Mouse (Mus musculus) CH12.LX (cell line): ENCODE measurements around the gene Usp6nl. TPM values are rescaled to one million over a fixed set of nuclear protein-coding genes. Genes with fewer than 3 reads are reported as not detected.

Experiments
- DNase-seq: peaks from one replicate; pipeline ENCODE4 v3.0.0-alpha.2; 2013; ENCODE audit errors: extremely low read depth
- H3K27ac ChIP-seq: 2 replicates; pipeline ENCODE4 v1.5.1; 2012; ENCODE audit warnings: low read depth, mild to moderate bottlenecking, control low read depth, moderate library complexity; ENCODE audit not compliant: insufficient read depth
- H3K27me3 ChIP-seq: replicated peaks from 2 replicates; pipeline ENCODE3; 2012; ENCODE audit warnings: inconsistent platforms
- H3K36me3 ChIP-seq, 2 experiments: replicated peaks in 1 of 2; 2 replicates each; pipeline versions ENCODE3 to v1.6.1; 2012; ENCODE audit warnings: inconsistent platforms in 1 of 2, low read length in 1 of 2, mild to moderate bottlenecking in 1 of 2, mixed read lengths in 1 of 2, moderate library complexity in 1 of 2; ENCODE audit not compliant: control insufficient read depth in 1 of 2, insufficient read depth in 1 of 2
- H3K4me1 ChIP-seq, 2 experiments: 2 replicates each; pipeline ENCODE4 v1.6.1; 2012; ENCODE audit warnings: inconsistent platforms in 1 of 2, moderate library complexity in 1 of 2; ENCODE audit not compliant: insufficient read depth in 2 of 2, control insufficient read depth in 1 of 2
- H3K4me2 ChIP-seq: 2 replicates; pipeline ENCODE4 v1.6.1; 2012; ENCODE audit warnings: low read depth, mild to moderate bottlenecking, control low read depth; ENCODE audit not compliant: poor library complexity, insufficient read depth, severe bottlenecking
- H3K4me3 ChIP-seq, 3 experiments: fragments of 150-350 bp in 1 of 3; sonication (generic) in 1 of 3; replicated peaks in 1 of 3; 2 replicates each; pipeline versions ENCODE3 to v1.5.1; 2011 to 2012; ENCODE audit warnings: low read depth in 2 of 3, low read length in 2 of 3, mild to moderate bottlenecking in 2 of 3, moderate library complexity in 2 of 3, control low read depth in 1 of 3, improper control_type of control experiment in 1 of 3, inconsistent platforms in 1 of 3, mixed read lengths in 1 of 3; ENCODE audit not compliant: poor library complexity in 1 of 3
- H3K79me2 ChIP-seq: replicated peaks from 2 replicates; pipeline ENCODE4 v1.6.1; 2012; ENCODE audit warnings: mild to moderate bottlenecking, moderate library complexity; ENCODE audit not compliant: control insufficient read depth, poor library complexity, insufficient read depth, severe bottlenecking; ENCODE audit errors: extremely low read depth
- H3K9ac ChIP-seq: 2 replicates; pipeline ENCODE4 v1.6.1; 2012; ENCODE audit warnings: low read depth, mild to moderate bottlenecking, control low read depth, moderate library complexity; ENCODE audit not compliant: insufficient read depth
- H3K9me3 ChIP-seq: replicated peaks from 2 replicates; pipeline ENCODE3; 2012; ENCODE audit warnings: low read length, inconsistent platforms, mixed read lengths
- CHD1 ChIP-seq: IDR thresholded peaks from 2 replicates; pipeline ENCODE4 v1.6.1; 2012; ENCODE audit warnings: low read depth, low read length, improper control_type of control experiment, inconsistent platforms
- CHD2 ChIP-seq: IDR thresholded peaks from 2 replicates; pipeline ENCODE4 v1.6.1; 2011; ENCODE audit warnings: low read length, improper control_type of control experiment
- ELF1 ChIP-seq: IDR thresholded peaks from 2 replicates; pipeline ENCODE4 v1.6.1; 2014; ENCODE audit warnings: low read depth, mild to moderate bottlenecking, inconsistent platforms, low read length, improper control_type of control experiment
- GABPA ChIP-seq: IDR thresholded peaks from 2 replicates; pipeline ENCODE4 v1.6.1; 2012; ENCODE audit warnings: low read depth, low read length, improper control_type of control experiment, inconsistent platforms; ENCODE audit not compliant: insufficient replicate concordance
- HCFC1 ChIP-seq: IDR thresholded peaks from 2 replicates; pipeline ENCODE4 v1.6.1; 2012; ENCODE audit warnings: low read depth, mild to moderate bottlenecking, inconsistent platforms, low read length, improper control_type of control experiment
- JUN ChIP-seq: IDR thresholded peaks from 2 replicates; pipeline ENCODE4 v1.6.1; 2011; ENCODE audit warnings: low read depth, mild to moderate bottlenecking, low read length, improper control_type of control experiment, moderate library complexity; ENCODE audit not compliant: insufficient read depth
- MAFK ChIP-seq: IDR thresholded peaks from 2 replicates; pipeline ENCODE4 v1.6.1; 2011; ENCODE audit warnings: low read length, improper control_type of control experiment; ENCODE audit not compliant: insufficient replicate concordance
- MAX ChIP-seq: IDR thresholded peaks from 2 replicates; pipeline ENCODE4 v1.6.1; 2011; ENCODE audit warnings: low read length, improper control_type of control experiment
- POLR2AphosphoS2 ChIP-seq: IDR thresholded peaks from 2 replicates; pipeline ENCODE4 v1.6.1; 2011; ENCODE audit warnings: low read depth, low read length, improper control_type of control experiment
- SMC3 ChIP-seq: IDR thresholded peaks from 2 replicates; pipeline ENCODE4 v1.6.1; 2011; ENCODE audit warnings: low read depth, low read length, improper control_type of control experiment
- TBP ChIP-seq: conservative IDR thresholded peaks from 2 replicates; pipeline ENCODE4 v1.6.1; 2011; ENCODE audit warnings: low read depth, low read length, improper control_type of control experiment
- ZKSCAN1 ChIP-seq: IDR thresholded peaks from 2 replicates; pipeline ENCODE4 v1.6.1; 2012; ENCODE audit warnings: low read depth, inconsistent platforms, low read length, improper control_type of control experiment, borderline replicate concordance
- ZNF384 ChIP-seq: IDR thresholded peaks from 2 replicates; pipeline ENCODE4 v1.6.1; 2012; ENCODE audit warnings: low read depth, low read length, improper control_type of control experiment, inconsistent platforms
- dilution Hi-C: fragments of 300-500 bp; cut with MboI; formaldehyde crosslinking; loops from 2 replicates; pipeline ENCODE4 v1.14.3; 2020; ENCODE audit warnings: low sequenced_read_pairs; ENCODE audit not compliant: extremely low pct_unique_long_range_greater_than_20kb, extremely low pct_ligation_motif_present
- in situ Hi-C: fragments of 300-500 bp; cut with MboI; formaldehyde crosslinking; loops from 3 replicates; pipeline ENCODE4 v1.14.3; 2019; ENCODE audit warnings: low sequenced_read_pairs, low pct_ligation_motif_present, low pct_unique_long_range_greater_than_20kb, mixed read lengths
- polyA plus RNA-seq: library from polyadenylated mRNA; unstranded; fragments of >175 nt; gene quantifications from 2 replicates; pipeline ENCODE4 v1.2.1, GENCODE M21; 2012; ENCODE audit warnings: low read depth; ENCODE audit not compliant: insufficient read length
- total RNA-seq, 2 experiments: library from RNA; depleted of rRNA; stranded (reverse); fragments of 300-350 nt in 1 of 2; fragments of >200 nt in 1 of 2; gene quantifications; 2 replicates each; pipeline ENCODE4 v1.2.3; 2012 to 2014

Gene Usp6nl
- total and polyA plus RNA-seq, 3 experiments: 4.1 to 12.1 (median 4.6) TPM

DNA sequence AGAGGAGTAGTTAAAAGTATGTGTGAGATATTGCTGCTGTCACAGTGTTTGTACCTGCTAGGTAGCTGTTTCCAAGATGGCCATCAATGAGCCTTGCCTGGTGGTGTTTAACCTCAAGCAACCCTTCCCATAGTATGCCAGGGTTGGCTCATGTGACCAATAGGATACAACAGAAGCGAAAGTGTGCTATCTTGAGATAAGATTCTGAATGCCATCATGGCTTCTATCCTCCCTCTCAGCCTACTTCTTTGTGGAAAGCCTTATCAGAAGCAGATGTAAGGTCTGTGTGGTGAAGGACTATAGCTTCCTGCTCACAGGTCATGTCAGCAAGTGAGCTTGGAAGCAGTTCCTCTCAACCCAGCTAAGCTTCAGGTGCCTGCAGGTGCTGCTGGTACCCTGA lies 36.7 kb upstream of the Usp6nl start:
- H3K4me2 ChIP-seq: no peak overlapping the region
- no peaks in the 10 kb centered on the region for H3K36me3 ChIP-seq
- H3K4me1 ChIP-seq: no peaks in the 10 kb centered on the region
- H3K9ac ChIP-seq: no peak overlapping the region
- H3K9me3 ChIP-seq: peaks cover 4% of the 10 kb centered on the region
- H3K79me2 ChIP-seq: no peaks in the 10 kb centered on the region
- no peaks in the 10 kb centered on the region for H3K27me3 ChIP-seq
- in situ Hi-C loops (no loop called here), dilution Hi-C loops (no loop called here)
- H3K27ac ChIP-seq: no peak overlapping the region
- DNase-seq: no peak
- TF ChIP-seq JUN: no peak
- TF ChIP-seq ELF1: no peak
- TF ChIP-seq HCFC1: no peak
- no peak for TF ChIP-seq POLR2AphosphoS2
- no peak for TF ChIP-seq ZKSCAN1
- TF ChIP-seq CHD2: no peak
- no peak for TF ChIP-seq ZNF384
- no peak for TF ChIP-seq MAFK
- TF ChIP-seq GABPA: no peak
- no peak for TF ChIP-seq CHD1
- H3K4me3 ChIP-seq: no peak overlapping the region

DNA sequence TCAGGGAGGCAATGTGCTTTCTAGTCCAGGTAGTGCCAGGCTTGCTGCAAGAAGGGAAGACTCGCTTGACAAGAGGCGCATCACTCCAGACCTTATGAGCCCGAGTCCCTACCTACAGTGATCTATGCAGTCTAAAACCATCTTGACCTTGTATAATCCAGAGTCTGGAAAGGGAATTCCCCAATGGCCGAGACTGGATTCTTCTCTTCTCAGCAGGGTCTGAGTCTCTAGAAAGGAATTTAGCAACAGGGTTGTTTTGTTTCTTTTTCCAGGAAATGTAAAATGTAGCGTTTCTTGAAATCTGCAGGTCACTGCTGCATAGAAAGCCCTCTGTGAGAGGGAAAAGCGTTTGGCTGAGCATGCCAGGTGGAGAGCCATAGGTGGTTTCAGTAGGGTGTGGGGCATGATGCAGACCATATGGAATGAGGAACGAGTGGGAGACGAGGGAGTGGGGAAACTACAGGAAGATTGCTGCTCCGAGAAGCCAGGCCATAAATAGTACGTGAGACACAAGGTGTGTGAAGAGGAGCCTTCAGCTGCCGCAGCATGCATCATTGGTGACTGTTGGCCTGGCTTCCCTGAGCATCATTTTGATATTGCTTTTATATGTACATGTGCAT lies 28.5 kb upstream of the Usp6nl start:
- in situ Hi-C loops (no loop called here), dilution Hi-C loops (no loop called here)
- no peak for DNase-seq
- H3K36me3 ChIP-seq: no peaks in the 10 kb centered on the region
- peaks cover 16 to 19% of the 10 kb centered on the region in 2 experiments for H3K4me1 ChIP-seq
- H3K27me3 ChIP-seq: no peaks in the 10 kb centered on the region
- no peak overlapping the region for H3K27ac ChIP-seq
- H3K4me2 ChIP-seq: no peak overlapping the region
- no peak overlapping the region for H3K4me3 ChIP-seq
- H3K9me3 ChIP-seq: no peaks in the 10 kb centered on the region
- no peaks in the 10 kb centered on the region for H3K79me2 ChIP-seq
- no peak overlapping the region for H3K9ac ChIP-seq
- TF ChIP-seq MAX (no peak), ZKSCAN1 (no peak), SMC3 (no peak), TBP (no peak)
